Mouse (Mus musculus) liver, postnatal 0 days (tissue): ENCODE measurements at regions not wholly inside any gene's neighbourhood (a gene's known extent, or its start where the extent isn't known, plus 50 kb on each side); places are given as distances from the start of the nearest gene placed in this dataset.

ENCODE experiments used
- CTCF ChIP-seq: sonication (generic); IDR thresholded peaks from 2 replicates; pipeline ENCODE4 v1.5.1; 2016; ENCODE audit warnings: antibody characterized with exemption, low read depth
- EP300 ChIP-seq: IDR thresholded peaks from 2 replicates; pipeline ENCODE4 v1.6.1; 2016; ENCODE audit warnings: antibody characterized with exemption, low read depth, mild to moderate bottlenecking

DNA sequence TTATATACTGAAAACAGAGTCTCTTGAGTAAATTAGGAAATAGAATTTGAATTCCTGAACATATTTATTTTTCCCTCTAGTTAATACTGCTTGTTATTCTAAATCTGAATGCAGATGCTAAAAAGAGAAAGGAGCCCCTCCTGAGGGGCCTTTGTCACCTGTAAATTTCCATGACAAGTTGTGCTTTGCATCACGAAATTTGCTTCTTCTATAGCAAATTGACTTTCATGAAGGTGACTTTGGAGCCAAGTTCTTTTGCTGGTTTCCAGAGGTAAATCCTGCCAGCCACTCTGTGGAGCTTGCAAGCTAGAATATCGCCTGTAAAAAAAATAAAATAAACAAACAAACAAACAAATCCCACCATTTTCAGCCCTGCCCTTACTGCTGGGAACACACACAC lies 261.4 kb downstream of the Rnf152 start:
- TF ChIP-seq CTCF (no peak), EP300 (no peak)
